Mouse (Mus musculus): ENCODE measurements at regions not wholly inside any gene's neighbourhood (a gene's known extent, or its start where the extent isn't known, plus 50 kb on each side); places are given as distances from the start of the nearest gene placed in this dataset.

DNA sequence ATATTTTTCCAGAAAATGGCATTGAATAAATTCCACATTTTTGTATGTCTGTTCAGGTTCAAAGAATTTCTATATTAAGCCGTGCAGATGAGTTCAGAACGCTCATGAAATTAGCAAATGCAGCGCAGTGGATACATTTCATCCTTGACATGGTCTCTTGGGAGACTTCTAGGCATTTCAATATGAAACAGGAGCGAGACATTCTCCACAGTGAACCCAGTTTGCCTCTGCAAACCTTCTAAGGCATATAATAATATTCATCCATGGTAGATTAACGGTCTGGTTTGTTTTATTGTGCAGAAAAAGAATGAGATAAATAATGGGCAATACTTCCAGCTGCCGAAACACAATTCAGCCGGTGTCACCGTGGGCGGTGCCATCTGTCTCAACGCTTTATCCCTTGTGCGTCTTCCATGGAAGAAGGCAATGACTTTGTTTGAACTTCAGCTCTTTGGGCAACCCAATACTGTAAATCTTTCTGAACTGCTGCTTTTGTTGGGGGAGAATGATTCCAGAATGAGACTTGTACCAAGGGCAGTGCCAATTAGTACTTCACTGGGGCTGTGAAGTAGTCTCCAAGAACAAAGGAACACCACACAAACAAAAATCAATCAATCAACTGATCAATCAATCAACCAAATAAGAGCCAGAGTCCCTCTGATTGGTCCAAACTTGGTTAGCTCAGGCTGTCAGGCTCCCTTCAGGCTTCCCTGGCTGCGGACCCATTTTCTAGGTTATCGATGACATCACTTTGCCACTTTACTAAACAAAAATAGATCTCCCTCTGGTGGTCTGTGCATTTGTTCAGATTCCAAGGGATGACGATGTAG is 326.0 kb downstream of the Ice1 start:
- DNase-seq, result no peak

DNA sequence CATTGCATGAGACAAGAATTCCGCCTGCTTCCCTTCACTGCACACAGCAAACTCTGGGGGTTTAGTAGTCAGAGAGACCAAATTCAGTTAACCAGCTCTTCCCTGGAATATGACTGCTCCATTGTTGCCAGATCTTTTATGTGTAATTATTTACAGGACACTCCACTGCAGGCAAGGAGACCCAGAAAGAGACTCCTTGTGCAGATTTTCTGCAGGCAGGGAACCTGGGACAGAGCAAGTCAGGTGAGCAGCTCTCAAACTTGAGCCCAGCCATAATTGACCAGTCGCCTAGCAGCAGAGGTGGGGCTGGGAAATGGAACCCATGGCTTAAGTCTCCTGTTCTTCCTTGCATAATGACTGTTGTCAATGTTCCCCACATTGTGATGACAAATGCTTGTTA is 324.2 kb downstream of the Ice1 start:
- DNase-seq, result no peak

DNA sequence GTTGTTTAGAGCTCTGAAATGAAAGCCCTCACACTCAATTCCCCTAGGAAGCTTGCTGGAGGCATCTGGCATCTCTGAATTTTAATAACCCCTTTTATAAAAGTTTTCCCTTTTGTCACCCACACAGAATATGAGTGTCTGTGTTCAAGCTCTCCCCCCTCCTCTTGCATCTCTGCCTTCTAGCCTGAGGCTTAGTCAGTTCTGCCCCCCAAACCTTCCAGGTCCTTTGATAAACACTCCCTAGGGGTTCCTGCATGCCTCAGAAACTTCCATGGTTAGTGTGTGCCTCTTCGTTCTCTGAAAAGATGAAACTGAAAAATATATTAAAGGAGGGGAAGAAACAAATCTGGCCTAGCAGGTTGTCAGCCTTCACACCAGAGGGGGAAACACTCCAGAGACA is 313.9 kb downstream of the Ice1 start:
- DNase-seq, result no peak

DNA sequence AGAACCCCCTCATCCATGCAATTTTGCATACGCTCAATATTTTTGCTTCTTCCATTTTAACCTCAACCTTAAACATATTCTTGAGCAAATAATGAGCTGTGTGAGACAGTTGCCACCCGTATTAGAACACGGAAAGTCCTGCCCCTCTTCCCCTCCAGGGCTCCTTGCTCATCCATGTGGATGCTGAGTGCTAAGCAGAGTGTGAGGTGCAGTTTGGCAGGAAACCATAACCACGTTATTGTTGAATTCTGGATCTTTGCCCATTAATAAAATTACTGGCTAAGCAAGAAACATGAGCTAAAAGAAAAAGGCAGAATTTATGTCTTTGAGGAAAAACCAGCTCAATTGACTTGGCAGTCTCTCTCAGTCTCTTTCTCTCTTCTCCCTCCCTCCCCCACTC is 301.4 kb downstream of the Ice1 start:
- no peak for DNase-seq

DNA sequence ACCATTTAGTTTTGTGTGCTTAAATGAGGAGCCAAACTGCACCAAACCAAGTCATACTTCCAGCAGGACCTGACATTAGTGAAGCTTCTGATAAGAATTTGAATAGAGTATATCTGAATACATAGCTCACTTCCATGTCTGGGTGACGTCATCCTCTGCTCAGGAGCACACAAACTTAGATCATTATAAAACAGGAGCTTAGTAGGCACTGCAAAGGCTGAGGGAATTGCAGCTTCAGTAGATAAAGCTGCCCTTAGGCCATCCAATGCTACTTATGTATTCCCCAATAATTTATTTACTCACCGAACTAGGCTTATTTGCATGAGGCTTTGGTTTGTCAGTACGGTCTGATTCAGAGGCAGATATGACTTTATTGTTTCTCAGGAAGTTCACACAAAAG is 297.0 kb downstream of the Ice1 start:
- no peak for DNase-seq

DNA sequence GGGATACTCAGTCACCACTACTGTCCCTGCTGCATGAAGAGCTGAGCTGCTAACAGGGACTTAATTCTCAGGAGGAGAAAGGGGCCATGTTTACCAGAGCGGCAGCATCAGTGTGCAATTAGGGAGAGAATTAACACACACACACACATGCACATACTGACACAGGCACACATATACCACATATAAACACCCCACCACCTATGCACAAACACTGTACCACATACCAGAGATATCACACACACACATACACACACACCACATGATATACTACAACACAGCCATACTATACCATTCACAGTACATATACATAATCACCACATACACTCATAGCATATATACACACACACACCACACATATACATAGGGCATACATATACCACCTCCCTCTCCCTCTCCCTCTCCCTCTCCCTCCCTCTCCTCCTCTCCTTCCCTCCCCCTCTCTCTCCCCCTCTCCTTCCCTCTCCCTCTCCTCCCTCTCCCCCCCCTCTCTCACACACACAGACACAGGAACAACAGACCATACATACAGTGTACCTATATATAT is 294.2 kb downstream of the Ice1 start:
- DNase-seq, result no peak

DNA sequence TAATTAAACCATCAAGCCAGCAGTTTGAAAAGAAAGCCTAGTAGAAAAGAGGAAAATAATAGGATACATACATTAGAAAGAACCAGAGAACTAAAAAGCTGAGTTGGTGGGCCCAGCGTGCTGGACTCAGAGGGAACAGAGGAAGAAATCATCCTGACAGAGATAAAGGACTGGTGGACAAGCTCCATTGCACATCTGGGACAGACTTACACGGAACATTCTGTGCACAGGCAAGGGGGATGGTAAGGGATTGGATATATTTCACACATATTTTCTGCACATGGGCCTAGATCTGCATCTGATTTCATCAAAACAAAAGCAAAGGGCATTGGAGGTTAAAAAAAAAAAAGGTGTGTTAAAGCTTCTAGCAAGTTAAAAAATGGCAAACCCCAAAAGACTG is 293.5 kb downstream of the Ice1 start:
- no peak for DNase-seq

DNA sequence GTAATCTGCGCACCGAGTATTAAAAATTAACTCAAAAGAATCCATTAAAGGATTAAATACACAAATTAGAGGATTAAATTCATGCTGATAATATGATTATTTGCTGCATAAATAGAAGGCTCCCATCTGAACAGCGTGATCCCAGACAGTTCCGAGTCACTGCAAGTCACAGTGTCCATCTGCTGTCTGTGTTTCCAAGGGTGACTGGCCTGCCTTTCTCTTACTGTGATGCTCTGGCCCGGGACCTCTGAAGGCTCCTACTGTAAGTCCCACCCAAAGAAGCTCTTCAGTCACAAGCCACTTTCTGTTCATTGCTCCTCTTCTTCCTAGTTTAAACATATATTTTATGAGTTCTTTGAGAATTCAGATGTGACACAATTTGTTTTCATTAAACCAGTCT is 293.1 kb downstream of the Ice1 start:
- no peak for DNase-seq

DNA sequence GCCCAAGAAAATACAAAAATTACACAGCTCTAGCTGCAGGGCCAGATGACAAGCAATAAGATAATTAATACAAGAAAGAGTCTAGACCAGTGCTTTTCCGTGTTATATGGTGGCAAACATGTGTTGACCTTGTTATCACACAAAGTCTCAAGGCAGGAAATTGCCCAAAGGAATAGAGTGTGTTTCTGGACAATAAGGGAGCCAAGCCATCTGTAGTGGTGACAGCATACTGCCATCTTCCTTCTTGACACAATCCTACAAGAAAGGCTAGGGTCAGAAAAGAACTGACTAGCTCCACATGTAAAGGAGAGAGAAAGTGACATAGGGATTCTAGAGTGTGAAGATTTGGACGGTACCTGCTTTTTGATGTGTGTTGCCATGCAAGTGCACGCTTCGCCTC is 289.0 kb downstream of the Ice1 start:
- no peak for DNase-seq

DNA sequence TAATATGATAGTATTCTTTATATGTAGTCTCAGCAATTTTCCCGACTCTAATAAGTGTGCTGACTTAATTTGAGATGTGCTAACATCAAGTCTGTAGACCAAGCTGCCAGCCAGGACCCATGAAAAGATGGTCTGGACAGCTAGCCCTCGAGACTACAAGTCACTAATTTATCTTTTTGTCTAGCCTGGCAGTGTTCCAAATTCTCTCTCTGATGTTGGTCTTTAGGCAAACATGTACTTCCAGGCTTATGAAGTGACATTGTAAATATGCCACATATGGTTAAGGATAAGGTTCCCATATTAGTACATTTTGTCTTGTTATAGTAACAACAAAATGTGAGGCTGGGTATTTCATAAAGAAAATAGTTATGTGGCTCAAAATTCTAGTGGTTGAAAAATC is 288.5 kb downstream of the Ice1 start:
- DNase-seq, result no peak

DNA sequence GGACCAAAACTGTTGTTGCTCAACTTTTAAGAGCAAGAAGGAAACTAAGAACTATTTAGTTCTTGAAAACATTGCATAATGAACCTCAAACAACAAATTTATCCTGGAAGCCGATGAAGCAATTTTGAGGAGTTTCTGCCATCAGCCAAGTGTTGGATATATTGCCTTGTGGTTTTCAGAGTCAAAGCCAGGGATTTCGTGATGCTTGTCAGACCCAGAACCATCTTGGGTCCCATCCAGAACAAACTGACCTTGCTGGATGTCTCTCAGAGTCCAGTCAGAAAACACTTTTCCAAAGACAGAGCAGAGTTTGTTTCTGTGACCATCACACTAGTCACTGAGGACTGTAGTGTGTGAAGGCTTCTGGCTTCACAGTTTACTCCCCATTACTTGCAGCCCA is 267.8 kb downstream of the Ice1 start:
- no peak for DNase-seq

DNA sequence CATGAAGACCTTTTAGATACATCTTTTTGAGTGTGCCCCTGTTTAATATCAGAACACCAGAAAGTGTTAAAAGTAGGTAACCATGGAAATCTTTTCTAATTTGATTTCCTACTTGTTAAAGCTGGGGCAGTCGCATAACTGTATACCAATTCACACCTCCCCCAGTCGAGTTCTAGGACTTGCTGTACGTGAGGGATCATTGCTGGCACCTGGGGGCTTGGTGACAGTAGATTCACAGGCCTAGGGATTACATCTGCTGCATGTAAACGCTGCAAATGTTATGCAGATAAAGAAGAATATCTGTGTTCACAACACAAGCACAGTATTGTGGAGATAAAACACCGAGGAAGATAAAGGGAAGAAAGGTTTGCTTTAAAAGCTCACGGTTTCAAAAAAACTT is 256.7 kb downstream of the Ice1 start:
- DNase-seq, result no peak

DNA sequence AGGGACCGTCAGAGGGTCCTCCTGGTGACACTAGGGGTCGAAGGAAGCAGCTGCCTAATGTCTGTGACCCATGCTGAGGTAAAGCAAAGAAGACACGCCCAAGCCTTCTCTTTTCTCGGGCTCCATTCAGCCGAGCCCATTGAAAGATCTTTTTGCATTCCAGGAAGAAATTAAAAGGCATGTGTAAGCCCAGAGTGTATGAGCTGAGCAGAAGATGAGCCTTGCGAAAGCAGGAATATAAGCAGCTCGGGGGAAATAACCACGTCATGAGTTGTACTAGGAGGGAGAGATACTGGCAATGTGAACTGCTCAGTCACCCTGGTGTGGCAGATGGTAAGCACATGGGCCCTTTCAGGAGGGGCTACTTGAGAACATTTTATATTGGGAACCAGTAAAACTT is 252.1 kb downstream of the Ice1 start:
- no peak for DNase-seq

DNA sequence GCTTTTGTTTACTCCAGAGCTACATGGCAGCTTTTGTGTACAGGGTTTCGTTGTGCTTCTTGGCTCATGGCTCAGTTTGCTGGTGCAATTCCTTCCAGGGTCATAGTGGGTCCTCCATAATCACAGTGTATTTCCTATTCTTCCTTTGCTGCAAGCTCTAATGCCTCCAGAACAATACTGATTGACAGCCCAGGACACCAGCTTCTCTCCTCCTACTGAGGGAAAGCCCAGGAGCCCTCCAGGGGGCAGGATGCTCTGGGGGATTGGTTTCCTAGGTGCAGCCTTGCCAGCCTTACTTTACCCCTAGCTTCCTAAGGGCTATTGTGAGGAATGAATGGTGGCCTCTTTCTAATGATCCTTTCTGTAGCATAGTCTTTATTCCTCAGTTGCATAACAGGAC is 224.6 kb downstream of the Ice1 start:
- no peak for DNase-seq

DNA sequence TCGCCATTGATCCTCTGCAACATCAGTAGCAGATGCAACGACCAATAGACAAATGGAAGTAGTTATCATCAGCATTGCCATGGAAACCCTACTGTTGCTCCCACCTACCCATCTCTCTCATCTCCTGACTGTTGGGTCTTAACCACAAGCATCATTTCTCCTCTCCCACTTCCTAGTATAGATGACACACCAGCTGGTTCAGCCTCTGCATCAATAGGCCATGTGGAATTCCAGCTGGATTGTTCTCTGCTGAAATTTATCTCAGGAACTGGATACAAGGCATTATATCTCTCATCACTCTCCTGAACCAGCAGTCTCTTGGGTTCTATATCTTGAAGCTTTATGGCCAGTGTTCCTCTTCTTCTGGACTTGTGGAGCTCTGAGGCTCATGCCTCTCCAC is 219.3 kb downstream of the Ice1 start:
- DNase-seq, result no peak

DNA sequence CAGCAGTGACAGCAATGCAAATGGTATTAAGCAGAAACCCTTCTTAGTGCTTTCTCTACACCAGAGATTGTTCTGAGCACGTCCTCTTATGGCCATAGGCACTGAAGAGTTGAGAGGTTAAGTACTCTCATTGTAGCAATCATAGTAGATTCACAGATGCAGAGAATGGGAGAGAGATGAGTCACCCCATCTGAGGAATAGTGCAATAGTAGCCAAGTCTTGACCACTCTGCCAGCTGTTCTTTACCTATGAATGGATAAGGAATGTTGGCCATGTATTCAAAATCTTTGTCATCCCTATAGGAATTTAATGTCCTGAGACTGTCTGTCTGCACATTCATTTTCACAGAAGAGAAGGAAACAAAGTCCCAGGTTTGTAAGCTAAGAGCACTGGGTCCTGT is 198.0 kb downstream of the Ice1 start:
- DNase-seq, result no peak

DNA sequence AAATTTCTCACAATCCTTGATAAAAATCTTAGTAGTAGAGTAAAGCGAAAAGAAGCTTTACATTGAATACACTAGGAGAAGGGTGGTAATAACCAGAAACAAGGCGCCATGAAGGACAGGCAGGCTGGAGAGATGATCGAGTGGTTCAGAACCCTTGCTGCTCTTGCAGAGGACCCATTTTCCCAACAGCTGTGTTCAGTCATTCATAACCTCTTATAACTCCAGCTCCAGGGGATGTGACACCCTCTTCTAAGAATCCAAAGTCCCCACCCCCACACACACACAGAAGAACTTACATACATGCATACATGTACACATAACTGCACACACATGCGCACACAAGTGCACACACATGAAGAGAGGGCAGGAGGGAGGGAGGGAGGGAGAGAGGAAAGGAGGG is 190.5 kb downstream of the Ice1 start:
- DNase-seq, result no peak

DNA sequence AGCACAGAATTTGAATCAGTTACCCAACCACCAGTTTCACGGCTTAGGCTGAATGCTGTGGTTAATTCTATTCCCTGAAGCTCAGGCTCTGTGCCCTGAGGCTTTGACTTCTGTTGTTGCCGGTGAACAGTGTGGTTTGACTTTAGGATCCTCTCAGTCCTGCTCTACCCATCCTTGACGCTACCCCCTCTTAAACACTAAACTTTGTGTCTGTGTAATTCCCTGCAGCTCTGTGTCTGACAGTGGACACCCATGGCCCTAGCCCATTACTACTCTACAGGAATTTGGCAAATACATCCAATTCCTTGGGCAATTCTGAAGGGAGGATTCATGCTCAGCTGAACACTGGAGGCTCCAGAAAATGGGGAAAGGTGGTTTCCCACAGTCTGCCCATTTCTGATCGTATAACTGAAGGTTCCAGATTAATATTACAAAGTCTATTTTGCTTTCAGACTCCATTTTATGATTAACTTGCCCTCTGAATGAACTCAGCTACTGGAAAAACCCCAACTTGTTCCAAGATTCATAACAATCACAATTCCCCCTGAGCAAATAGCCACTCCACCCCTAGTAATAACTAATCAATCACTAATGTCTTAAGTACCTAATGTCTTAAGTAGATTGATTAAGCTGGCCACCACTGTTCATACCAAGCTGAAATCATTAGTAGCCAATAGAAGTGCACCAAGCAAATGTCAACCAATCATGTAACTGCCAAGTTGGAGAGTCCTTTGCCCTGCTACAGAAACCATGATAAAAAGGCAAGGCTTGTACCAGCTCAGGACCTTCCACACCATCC is 182.6 kb downstream of the Ice1 start:
- no peak for DNase-seq

DNA sequence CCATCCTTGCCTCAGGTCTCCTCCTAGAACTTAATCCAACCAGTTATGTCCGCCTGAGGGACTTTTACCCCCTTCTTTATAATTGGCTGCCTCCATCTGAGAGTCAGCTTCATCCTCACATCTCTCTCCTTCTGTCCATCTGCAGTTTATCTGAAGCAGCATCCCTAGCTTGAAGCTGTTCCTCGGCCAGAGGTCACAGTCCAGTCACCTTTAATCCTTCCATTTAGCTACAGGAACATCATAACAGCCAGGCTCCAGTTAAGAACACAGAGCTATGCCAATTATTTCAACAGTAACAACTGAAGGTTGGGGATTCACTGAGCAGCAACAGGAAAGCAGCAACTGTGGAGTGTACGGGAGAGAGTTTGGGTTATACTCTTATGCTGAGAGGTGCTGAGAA is 179.0 kb downstream of the Ice1 start:
- DNase-seq, result no peak

DNA sequence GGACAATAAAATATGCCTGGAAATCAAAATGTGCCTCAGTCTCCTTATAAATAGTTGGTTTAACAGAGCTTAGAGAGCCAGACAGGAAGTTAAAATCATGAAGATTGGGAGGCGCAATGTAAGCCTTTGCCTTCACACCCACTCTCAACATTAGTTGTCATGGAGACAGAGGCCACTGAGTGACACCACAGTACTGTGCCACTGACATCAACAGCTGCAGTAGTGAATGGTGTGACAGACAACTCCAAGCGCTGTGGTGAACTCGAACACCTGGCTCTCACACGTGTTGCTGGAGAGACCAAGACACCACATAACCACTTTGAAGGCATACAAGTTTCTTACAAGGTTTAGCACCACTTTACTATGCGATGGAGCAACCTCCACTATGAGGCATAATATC is 172.4 kb downstream of the Ice1 start:
- DNase-seq, result no peak

DNA sequence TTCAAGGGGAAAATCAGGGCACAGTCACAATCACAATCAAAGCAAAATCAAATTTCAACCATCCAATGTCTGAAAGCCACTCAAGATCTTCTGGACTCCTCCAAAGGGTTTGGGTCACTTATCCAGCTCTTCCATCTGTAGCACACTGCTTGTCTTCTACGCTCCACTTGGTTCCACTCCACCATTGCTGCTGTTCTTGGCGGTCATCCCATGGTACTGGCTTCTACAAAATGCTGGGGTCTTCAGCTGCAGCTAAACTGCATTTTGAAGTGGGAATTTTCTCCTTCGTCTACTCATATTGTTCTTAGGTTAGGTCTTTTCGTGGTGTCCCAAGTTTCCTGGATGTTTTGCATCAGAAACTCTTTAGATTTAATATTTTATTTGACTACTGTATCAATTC is 162.7 kb downstream of the Ice1 start:
- DNase-seq, result no peak

DNA sequence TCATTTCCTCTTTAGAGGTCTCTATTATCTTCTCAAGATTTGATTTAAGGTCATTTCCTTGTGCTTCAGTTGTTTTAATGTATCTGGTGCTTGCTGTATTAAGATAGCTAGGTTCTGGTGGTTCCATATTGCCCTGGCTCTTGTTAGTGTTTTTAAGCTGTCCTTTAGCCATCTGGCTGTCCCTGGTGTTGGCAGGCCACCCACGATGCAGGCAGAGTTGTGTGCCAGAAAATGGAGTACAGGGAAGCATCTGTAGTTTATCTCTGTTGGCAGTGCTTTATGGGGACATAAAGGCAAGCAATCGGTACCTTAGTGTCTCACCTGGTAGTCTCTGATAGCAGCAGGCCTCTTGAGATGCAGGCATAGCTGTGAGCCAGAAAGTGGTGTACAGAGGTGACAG is 162.1 kb downstream of the Ice1 start:
- DNase-seq, result no peak

DNA sequence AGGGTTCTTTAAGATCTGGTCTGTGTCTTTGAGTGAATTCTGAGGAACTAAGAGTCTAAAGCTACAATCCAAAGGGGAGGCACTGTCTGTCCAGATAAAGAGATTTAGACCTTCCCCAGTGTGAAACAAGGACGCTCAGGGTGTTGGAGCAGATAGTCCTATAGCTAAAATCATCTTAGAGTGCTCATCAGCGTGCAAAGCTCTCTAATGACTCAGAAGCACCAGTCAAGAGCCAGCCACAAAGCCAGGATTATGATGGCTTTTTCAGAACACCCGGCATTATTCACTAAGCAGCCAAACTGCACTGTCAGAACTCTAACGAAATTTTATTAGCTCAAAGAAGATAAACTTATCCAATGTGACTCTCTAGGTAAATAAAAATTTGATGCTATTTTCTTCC is 138.1 kb downstream of the Ice1 start:
- no peak for DNase-seq
